Mouse (Mus musculus): ENCODE measurements around the gene Pip5k1a. TPM values are rescaled to one million over a fixed set of nuclear protein-coding genes. Genes with fewer than 3 reads are reported as not detected.
"Not testable (repeated sequence)": the region's sequence is repeated elsewhere in the genome, so short reads cannot be mapped to it uniquely, and the experiment has no call there.

The Pip5k1a gene
- polyA plus RNA-seq, 1 experiment from 2014 or later, result 16.9 TPM

DNA sequence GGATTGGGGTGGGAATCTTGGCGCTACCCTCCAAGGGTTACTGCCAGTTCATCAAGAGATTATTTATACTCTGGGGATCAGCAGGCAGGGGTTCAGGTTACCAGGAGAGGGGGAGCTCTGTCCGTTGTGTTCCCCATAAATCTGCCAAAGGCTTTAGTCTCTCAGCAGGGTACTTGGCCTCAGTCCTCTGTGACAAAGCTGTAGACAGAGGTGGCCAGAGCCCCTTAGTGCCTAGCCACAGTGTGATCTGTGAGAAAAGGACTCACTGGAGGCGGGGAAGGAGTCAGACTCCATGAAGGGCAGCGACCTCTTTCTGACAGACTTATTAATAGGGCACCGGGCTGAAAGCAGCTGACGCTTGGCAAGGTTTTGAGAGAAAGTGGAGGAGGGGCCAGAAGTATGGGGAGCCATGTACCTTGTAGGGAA lies 22.5 kb upstream of the Pip5k1a start:
- Histone ChIP-seq H3K4me2 (replicated peaks; ENCODE audit: low read depth, low read length) (no peak overlapping the region; the same call in 1 of the 2 replicates), H3K9me3 (ENCODE audit: control insufficient read depth, low read length) (no peaks in the 10 kb centered on the region), H3K4me1 (ENCODE audit: control insufficient read depth, insufficient read depth, low read length) (peaks cover 20% of the 10 kb centered on the region), H3K27me3 (ENCODE audit: control insufficient read depth, insufficient read depth, low read length) (no peaks in the 10 kb centered on the region), H3K9ac (ENCODE audit: low read depth, low read length) (peak overlapping the region; percentile 18; the same call in 1 of the 2 replicates), H3K27ac (ENCODE audit: low read depth, low read length) (peak overlapping the region; percentile 5; the same call in 1 of the 2 replicates), H3K36me3 (ENCODE audit: control insufficient read depth, insufficient read depth, low read length) (peaks cover 4% of the 10 kb centered on the region; the same call in 1 of the 2 replicates), H3K4me3 (ENCODE audit: low read length) (no peak overlapping the region)
- 11% methylated on average over 6 of the region's 6 CpGs for WGBS
- peak; percentile 44 for ATAC-seq (ENCODE audit: low FRiP score, low TSS enrichment)

DNA sequence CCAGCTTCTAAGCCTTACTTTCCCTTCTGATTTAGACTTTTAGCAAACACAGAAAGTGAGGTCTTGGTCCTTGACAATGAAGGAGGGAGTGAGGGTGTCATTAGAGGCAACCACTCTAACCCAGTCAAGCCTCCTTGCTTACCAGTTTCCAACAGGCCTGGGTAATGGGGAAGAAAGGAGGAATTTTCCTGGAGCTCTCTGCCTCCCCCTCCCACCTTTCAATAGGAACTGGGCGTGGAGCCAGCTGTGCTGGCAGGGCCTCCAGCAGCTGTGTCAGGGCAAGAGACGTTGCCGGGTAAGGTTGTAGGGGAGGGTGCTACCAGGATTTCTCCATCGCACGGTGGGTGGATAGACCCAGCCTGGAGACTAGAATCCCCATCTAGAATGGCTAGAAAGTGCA lies 18.2 kb upstream of the Pip5k1a start:
- ATAC-seq (ENCODE audit: low FRiP score, low TSS enrichment), result no peak
- H3K4me2 ChIP-seq (replicated peaks; ENCODE audit: low read depth, low read length), result no peak overlapping the region
- no peaks in the 10 kb centered on the region for H3K27me3 ChIP-seq (ENCODE audit: control insufficient read depth, insufficient read depth, low read length)
- H3K9ac ChIP-seq (ENCODE audit: low read depth, low read length), result no peak overlapping the region
- H3K27ac ChIP-seq (ENCODE audit: low read depth, low read length), result no peak overlapping the region
- peaks cover 28% of the 10 kb centered on the region for H3K36me3 ChIP-seq (ENCODE audit: control insufficient read depth, insufficient read depth, low read length)
- no peak overlapping the region for H3K4me3 ChIP-seq (ENCODE audit: low read length)
- no peaks in the 10 kb centered on the region for H3K9me3 ChIP-seq (ENCODE audit: control insufficient read depth, low read length)
- WGBS, result 46% methylated on average over 5 of the region's 5 CpGs
- H3K4me1 ChIP-seq (ENCODE audit: control insufficient read depth, insufficient read depth, low read length), result peaks cover 13% of the 10 kb centered on the region

DNA sequence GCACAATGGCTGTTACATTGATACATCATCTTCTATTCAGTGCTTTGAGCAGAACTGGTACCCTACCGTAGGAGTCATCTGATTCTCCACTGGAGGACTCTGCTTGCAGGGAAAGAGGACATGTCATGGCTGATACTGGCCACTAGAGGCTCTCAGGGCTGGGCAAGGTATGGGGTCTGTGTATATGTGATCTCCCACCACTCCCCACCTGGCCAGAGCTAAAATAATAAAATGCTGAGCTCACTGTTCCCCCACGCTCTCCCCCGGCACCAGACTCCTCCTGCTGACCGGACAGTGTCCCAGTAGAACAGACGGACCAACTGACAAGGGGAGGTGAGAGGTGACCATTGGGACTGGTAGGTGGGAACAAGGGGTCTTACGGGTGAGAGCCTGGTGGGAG lies 17.5 kb upstream of the Pip5k1a start, which contains the start of gene Tmod4:
Gene Tmod4 (plus strand): TSS at position 231 of the 400 bp plus-strand sequence.
- H3K27ac ChIP-seq (ENCODE audit: low read depth, low read length), result no peak within 1 kb of the TSS
- no peak within 1 kb of the TSS for H3K9ac ChIP-seq (ENCODE audit: low read depth, low read length)
- no peak within 1 kb of the TSS for H3K4me2 ChIP-seq (replicated peaks; ENCODE audit: low read depth, low read length)
- H3K36me3 ChIP-seq (ENCODE audit: control insufficient read depth, insufficient read depth, low read length), result peaks cover 35% of the 10 kb centered on the region
- no peak within 1 kb of the TSS for H3K4me3 ChIP-seq (ENCODE audit: low read length)
- H3K27me3 ChIP-seq (ENCODE audit: control insufficient read depth, insufficient read depth, low read length), result no peaks in the 10 kb centered on the region
- no peak; the same call in 1 of the 2 replicates for ATAC-seq (ENCODE audit: low FRiP score, low TSS enrichment)
- peaks cover 5% of the 10 kb centered on the region; the same call in 1 of the 2 replicates for H3K4me1 ChIP-seq (ENCODE audit: control insufficient read depth, insufficient read depth, low read length)
- 38% methylated on average over 6 of the region's 6 CpGs for WGBS
- no peaks in the 10 kb centered on the region for H3K9me3 ChIP-seq (ENCODE audit: control insufficient read depth, low read length)

DNA sequence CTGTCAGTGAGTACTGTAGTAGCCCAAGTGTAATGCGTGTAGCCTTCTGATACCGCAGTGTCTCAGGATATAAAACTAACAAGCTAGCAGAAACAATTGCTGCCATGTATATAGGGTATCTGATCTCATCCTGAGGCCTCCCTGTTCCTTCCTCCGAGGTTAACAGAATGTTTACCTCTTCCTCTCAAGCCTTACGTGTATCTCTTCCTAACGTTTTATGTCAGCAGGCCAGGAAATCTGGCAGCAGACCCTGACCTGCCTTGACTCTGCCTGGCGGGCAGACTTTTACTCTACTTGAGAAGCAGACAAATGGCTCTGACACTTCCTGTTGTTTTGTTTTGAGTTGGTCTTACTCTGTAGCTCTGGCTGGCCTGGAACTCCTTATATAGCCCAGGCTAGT lies 14.8 kb upstream of the Pip5k1a start:
- no peaks in the 10 kb centered on the region for H3K27me3 ChIP-seq (ENCODE audit: control insufficient read depth, insufficient read depth, low read length)

DNA sequence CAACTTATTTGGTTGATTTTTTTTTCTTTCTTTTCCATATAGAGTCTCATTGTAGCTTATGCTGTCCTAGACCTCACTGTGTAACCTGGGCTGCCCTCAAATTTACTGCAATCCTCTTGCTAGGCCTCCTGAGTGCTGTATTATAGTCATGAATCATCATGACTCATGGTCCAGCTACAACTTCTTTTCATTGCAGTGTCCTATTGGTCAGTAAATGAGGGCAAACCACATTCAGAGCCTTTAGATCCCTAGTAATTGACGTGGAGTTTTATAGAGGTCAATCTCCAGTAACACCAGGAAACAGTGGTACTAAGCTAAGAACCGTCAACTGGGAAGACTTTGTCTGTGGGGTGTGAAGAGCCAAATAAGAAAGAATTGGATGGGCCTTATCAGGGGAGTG lies 11.0 kb upstream of the Pip5k1a start:
- Histone ChIP-seq H3K27me3 (ENCODE audit: control insufficient read depth, insufficient read depth, low read length) (no peaks in the 10 kb centered on the region), H3K36me3 (ENCODE audit: control insufficient read depth, insufficient read depth, low read length) (peaks cover 64% of the 10 kb centered on the region), H3K9me3 (ENCODE audit: control insufficient read depth, low read length) (no peaks in the 10 kb centered on the region), H3K4me2 (replicated peaks; ENCODE audit: low read depth, low read length) (no peak overlapping the region), H3K4me3 (ENCODE audit: low read length) (no peak overlapping the region), H3K4me1 (ENCODE audit: control insufficient read depth, insufficient read depth, low read length) (no peaks in the 10 kb centered on the region), H3K9ac (ENCODE audit: low read depth, low read length) (no peak overlapping the region), H3K27ac (ENCODE audit: low read depth, low read length) (no peak overlapping the region)
- no peak for ATAC-seq (ENCODE audit: low FRiP score, low TSS enrichment)
- WGBS, result 55% methylated on average over 2 of the region's 2 CpGs

More for the DNA sequence above, 14.8 kb upstream of the Pip5k1a start:
- ATAC-seq (ENCODE audit: low FRiP score, low TSS enrichment), result no peak
- peaks cover 3% of the 10 kb centered on the region; the same call in 1 of the 2 replicates for H3K4me1 ChIP-seq (ENCODE audit: control insufficient read depth, insufficient read depth, low read length)
- H3K9me3 ChIP-seq (ENCODE audit: control insufficient read depth, low read length), result no peaks in the 10 kb centered on the region
- peak overlapping the region; percentile 65; the same call in 1 of the 2 replicates for H3K27ac ChIP-seq (ENCODE audit: low read depth, low read length)
- no peak overlapping the region for H3K4me2 ChIP-seq (replicated peaks; ENCODE audit: low read depth, low read length)
- H3K4me3 ChIP-seq (ENCODE audit: low read length), result no peak overlapping the region
- WGBS, result 51% methylated on average over 6 of the region's 6 CpGs
- H3K9ac ChIP-seq (ENCODE audit: low read depth, low read length), result no peak overlapping the region
- peaks cover 55% of the 10 kb centered on the region for H3K36me3 ChIP-seq (ENCODE audit: control insufficient read depth, insufficient read depth, low read length)

DNA sequence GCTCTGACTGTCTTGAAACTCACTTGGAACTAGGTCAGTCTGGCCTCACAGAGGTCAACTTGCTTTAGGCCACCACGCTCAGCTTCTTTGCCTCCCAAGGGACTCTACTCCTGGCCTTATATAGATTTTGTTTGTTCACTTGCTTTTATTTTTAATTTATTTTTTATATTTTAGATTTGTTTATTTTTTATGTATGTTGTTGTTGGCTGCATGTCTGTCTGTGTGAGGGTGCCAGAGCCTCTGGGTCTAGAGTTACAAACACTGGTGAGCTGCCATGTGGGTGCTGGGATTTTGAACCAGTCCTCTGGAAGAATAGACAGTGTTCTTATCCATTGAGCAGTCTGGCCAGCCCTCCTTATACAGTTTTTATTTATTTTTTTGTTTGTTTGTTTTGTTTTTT lies 6.0 kb upstream of the Pip5k1a start:
- Histone ChIP-seq H3K9ac (ENCODE audit: low read depth, low read length) (no peak overlapping the region), H3K4me2 (replicated peaks; ENCODE audit: low read depth, low read length) (no peak overlapping the region), H3K36me3 (ENCODE audit: control insufficient read depth, insufficient read depth, low read length) (peaks cover 19% of the 10 kb centered on the region), H3K4me1 (ENCODE audit: control insufficient read depth, insufficient read depth, low read length) (peaks cover 4% of the 10 kb centered on the region; the same call in 1 of the 2 replicates), H3K27ac (ENCODE audit: low read depth, low read length) (no peak overlapping the region), H3K4me3 (ENCODE audit: low read length) (no peak overlapping the region), H3K27me3 (ENCODE audit: control insufficient read depth, insufficient read depth, low read length) (no peaks in the 10 kb centered on the region), H3K9me3 (ENCODE audit: control insufficient read depth, low read length) (no peaks in the 10 kb centered on the region)
- WGBS, result 74% methylated on average over 1 of the region's 1 CpGs
- no peak for ATAC-seq (ENCODE audit: low FRiP score, low TSS enrichment)

DNA sequence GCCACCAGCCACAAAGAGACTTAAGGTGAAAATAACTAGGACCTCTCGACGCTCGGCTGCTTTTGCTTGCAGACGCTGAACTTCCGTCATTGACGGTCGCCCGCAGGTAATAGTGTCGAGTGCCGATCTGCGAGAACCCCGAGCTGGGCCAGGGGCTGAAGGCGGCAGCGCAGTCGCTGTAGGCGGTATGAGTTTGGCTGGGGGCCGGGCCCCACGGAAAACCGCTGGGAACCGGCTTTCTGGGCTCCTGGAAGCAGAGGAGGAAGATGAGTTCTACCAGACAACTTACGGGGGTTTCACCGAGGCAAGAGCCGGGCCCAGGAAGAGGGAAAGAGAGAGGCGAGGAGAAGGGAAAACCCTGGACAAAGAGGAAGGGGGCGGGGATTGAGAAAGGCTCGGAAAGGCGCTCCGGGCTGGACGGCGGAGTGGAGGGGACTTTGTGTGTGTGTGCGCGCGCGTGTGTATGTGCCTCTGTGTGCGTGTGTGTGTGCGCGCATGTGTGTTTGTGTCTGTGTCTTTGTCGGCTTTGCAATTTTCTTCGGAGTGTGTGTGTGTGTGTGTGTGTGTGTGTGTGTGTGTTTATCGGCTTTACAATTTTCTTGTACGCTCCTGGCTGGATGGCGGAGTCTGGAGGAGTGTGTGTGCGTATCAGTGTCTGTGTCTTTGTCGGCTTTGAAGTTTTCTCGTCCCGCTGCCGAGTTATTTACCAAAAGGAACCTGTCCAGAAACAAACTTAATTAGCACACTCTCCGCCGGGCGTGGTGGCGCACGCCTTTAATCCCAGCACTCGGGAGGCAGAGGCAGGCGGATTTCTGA lies 4.4 kb upstream of the Pip5k1a start, which contains the start of gene Vps72:
Gene Vps72 (plus strand): TSS at position 112 of the 816 bp plus-strand sequence.
- Histone ChIP-seq H3K9me3 (ENCODE audit: control insufficient read depth, low read length) (no peaks in the 10 kb centered on the region), H3K27ac (ENCODE audit: low read depth, low read length) (peak within 1 kb of the TSS; percentile 97), H3K4me1 (ENCODE audit: control insufficient read depth, insufficient read depth, low read length) (peaks cover 4% of the 10 kb centered on the region; the same call in 1 of the 2 replicates), H3K4me2 (replicated peaks; ENCODE audit: low read depth, low read length) (peak within 1 kb of the TSS; percentile 32), H3K9ac (ENCODE audit: low read depth, low read length) (peak within 1 kb of the TSS; percentile 87), H3K36me3 (ENCODE audit: control insufficient read depth, insufficient read depth, low read length) (peaks cover 12% of the 10 kb centered on the region), H3K4me3 (ENCODE audit: low read length) (peak within 1 kb of the TSS; percentile 72), H3K27me3 (ENCODE audit: control insufficient read depth, insufficient read depth, low read length) (no peaks in the 10 kb centered on the region)
- 0% methylated on average over 51 of the region's 54 CpGs for WGBS
- peak; percentile 73 for ATAC-seq (ENCODE audit: low FRiP score, low TSS enrichment)

DNA sequence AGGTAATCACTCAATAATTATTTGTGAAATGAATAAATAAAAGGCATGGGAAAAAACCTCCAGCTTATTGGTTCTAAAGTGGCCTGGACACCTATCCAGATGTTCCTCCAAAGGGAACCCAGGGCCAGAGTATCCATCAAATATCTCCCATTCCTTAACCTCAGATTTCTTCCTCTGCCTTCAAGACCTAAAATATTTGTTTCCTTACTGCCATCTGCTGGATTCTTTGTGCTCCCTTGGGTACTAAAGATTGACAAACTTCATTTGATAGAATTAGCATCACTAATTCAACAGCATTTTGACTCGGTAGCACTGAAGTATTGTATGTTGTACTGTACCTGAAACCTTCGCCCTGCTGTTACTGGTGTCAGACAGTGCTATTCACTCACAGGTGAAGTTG lies 1.2 kb upstream of the Pip5k1a start:
- no peak for ATAC-seq (ENCODE audit: low FRiP score, low TSS enrichment)
- H3K9ac ChIP-seq (ENCODE audit: low read depth, low read length), result no peak overlapping the region
- no peak overlapping the region for H3K27ac ChIP-seq (ENCODE audit: low read depth, low read length)
- WGBS, result 79% methylated on average over 2 of the region's 2 CpGs
- H3K4me2 ChIP-seq (replicated peaks; ENCODE audit: low read depth, low read length), result no peak overlapping the region
- no peak overlapping the region for H3K4me3 ChIP-seq (ENCODE audit: low read length)
- H3K36me3 ChIP-seq (ENCODE audit: control insufficient read depth, insufficient read depth, low read length), result peaks cover 3% of the 10 kb centered on the region; the same call in 1 of the 2 replicates
- peaks cover 12% of the 10 kb centered on the region for H3K4me1 ChIP-seq (ENCODE audit: control insufficient read depth, insufficient read depth, low read length)
- no peaks in the 10 kb centered on the region for H3K27me3 ChIP-seq (ENCODE audit: control insufficient read depth, insufficient read depth, low read length)
- H3K9me3 ChIP-seq (ENCODE audit: control insufficient read depth, low read length), result no peaks in the 10 kb centered on the region

DNA sequence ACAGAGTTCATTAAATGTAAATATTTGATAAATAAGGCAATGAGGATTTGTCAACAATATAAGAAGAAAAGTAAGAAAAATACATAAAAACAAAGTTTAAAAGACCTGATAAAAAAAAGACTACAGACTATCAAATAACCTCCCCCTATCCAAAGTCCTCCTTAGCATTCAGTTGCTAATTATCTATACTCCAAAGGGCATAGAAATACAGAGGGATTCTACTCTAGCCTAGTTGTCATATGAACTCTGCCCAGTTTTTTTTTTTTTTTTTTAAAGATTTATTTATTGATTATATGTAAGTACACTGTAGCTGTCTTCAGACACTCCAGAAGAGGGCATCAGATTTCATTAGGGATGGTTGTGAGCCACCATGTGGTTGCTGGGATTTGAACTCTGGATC lies 578 bp upstream of the Pip5k1a start:
- not testable (repeated sequence) for H3K27me3 ChIP-seq (ENCODE audit: control insufficient read depth, insufficient read depth, low read length); ATAC-seq (ENCODE audit: low FRiP score, low TSS enrichment); H3K9me3 ChIP-seq (ENCODE audit: control insufficient read depth, low read length); H3K27ac ChIP-seq (ENCODE audit: low read depth, low read length); H3K36me3 ChIP-seq (ENCODE audit: control insufficient read depth, insufficient read depth, low read length)
- Histone ChIP-seq H3K4me1 (ENCODE audit: control insufficient read depth, insufficient read depth, low read length) (peaks cover 11% of the 10 kb centered on the region), H3K4me3 (ENCODE audit: low read length) (peak overlapping the region; percentile 98), H3K4me2 (replicated peaks; ENCODE audit: low read depth, low read length) (peak overlapping the region; percentile 61), H3K9ac (ENCODE audit: low read depth, low read length) (0 out of 2 replicates have a peak overlapping the region, but pooled peaks have one; percentile 45)

Measured in kidney, embryonic 14.5 days (tissue).